Mouse (Mus musculus): ENCODE measurements around the gene Zmiz2. TPM values are rescaled to one million over a fixed set of nuclear protein-coding genes. Genes with fewer than 3 reads are reported as not detected.
"Not testable (repeated sequence)": the region's sequence is repeated elsewhere in the genome, so short reads cannot be mapped to it uniquely, and the experiment has no call there.

Zmiz2 gene
- polyA plus RNA-seq, 1 experiment from 2014 or later, result 3.4 TPM

DNA sequence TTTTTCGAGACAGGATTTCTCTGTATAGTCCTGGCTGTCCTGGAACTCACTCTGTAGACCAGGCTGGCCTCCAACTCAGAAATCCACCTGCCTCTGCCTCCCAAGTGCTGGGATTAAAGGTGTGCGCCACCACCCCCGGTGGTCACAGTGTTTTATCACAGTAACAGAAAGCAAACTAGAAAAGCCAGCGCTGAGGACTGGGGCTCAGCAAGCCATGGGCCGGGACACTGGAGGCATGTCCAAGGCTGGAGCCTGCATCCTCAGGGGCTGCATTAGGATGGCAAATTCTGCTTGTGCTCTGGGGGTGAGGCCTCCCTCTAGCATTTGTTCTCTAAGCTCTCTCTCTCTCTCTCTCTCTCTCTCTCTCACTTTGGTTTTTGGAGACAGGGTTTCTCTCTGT, 21.9 kb downstream of the Zmiz2 start:
- not testable (repeated sequence) for H3K27me3 ChIP-seq (ENCODE audit: insufficient read depth, low read length); DNase-seq; H3K9me3 ChIP-seq (ENCODE audit: low read length); ATAC-seq; H3K9ac ChIP-seq (replicated peaks); H3K36me3 ChIP-seq (replicated peaks; ENCODE audit: insufficient read depth, low read length); H3K27ac ChIP-seq (ENCODE audit: low read depth); H3K4me3 ChIP-seq (ENCODE audit: low read depth, low read length); H3K4me2 ChIP-seq (ENCODE audit: low read depth, low read length)
- 0 out of 2 replicates have a peak, but pooled peaks have one; percentile 1 for TF ChIP-seq CTCF (IDR thresholded peaks at IDR 0.05; ENCODE audit: low read depth)
- peaks cover 12% of the 10 kb centered on the region; the same call in 1 of the 2 replicates for H3K4me1 ChIP-seq (ENCODE audit: insufficient read depth)
- WGBS (ENCODE audit: insufficient replicate concordance), result 77% methylated on average over 5 of the region's 5 CpGs

- no peak for TF ChIP-seq EP300 (IDR thresholded peaks at IDR 0.05; ENCODE audit: low read depth)
- peak; percentile 85 for TF ChIP-seq CTCF (IDR thresholded peaks at IDR 0.05; ENCODE audit: low read depth)
- 6% methylated on average over 5 of the region's 5 CpGs for WGBS (ENCODE audit: insufficient replicate concordance)
Measured at GRCm38 (mm10) chr11:6411684-6412083, 22.8 kb downstream of the Zmiz2 start.

DNA sequence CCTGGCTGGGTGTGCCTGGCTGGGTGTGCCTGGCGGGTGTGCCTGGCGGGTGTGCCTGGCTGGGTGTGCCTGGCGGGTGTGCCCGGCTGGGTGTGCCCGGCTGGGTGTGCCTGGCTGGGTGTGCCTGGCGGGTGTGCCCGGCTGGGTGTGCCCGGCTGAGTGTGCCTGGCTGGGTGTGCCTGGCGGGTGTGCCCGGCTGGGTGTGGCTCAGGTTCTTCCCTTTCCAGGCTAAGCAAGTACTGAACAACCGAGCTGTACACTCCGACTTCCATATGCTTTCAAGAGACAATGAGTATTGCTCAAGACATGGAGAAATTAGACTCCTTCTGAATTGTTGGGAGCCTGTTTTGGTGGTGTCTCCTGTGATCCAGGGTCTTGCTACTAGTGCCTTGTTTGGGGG, 24.4 kb downstream of the Zmiz2 start:
- H3K4me2 ChIP-seq (ENCODE audit: low read depth, low read length), result no peak overlapping the region
- no peak overlapping the region for H3K4me3 ChIP-seq (ENCODE audit: low read depth, low read length)
- H3K27ac ChIP-seq (ENCODE audit: low read depth), result peak overlapping the region; percentile 71
- ATAC-seq (no peak), DNase-seq (no peak)
- TF ChIP-seq EP300 (IDR thresholded peaks at IDR 0.05; ENCODE audit: low read depth) (no peak), CTCF (IDR thresholded peaks at IDR 0.05; ENCODE audit: low read depth) (no peak)
- no peaks in the 10 kb centered on the region for H3K27me3 ChIP-seq (ENCODE audit: insufficient read depth, low read length)
- 87% methylated on average over 9 of the region's 12 CpGs for WGBS (ENCODE audit: insufficient replicate concordance)
- peaks cover 9% of the 10 kb centered on the region for H3K36me3 ChIP-seq (replicated peaks; ENCODE audit: insufficient read depth, low read length)
- H3K9me3 ChIP-seq (ENCODE audit: low read length), result peaks cover 4% of the 10 kb centered on the region
- H3K4me1 ChIP-seq (ENCODE audit: insufficient read depth), result peaks cover 25% of the 10 kb centered on the region
- no peak overlapping the region for H3K9ac ChIP-seq (replicated peaks)

More at GRCm38 (mm10) chr11:6411684-6412083, 22.8 kb downstream of the Zmiz2 start:
- Histone ChIP-seq H3K4me2 (ENCODE audit: low read depth, low read length) (no peak overlapping the region), H3K27ac (ENCODE audit: low read depth) (no peak overlapping the region), H3K36me3 (replicated peaks; ENCODE audit: insufficient read depth, low read length) (no peaks in the 10 kb centered on the region), H3K9me3 (ENCODE audit: low read length) (peaks cover 4% of the 10 kb centered on the region), H3K9ac (replicated peaks) (no peak overlapping the region), H3K4me1 (ENCODE audit: insufficient read depth) (peaks cover 13% of the 10 kb centered on the region), H3K27me3 (ENCODE audit: insufficient read depth, low read length) (no peaks in the 10 kb centered on the region), H3K4me3 (ENCODE audit: low read depth, low read length) (no peak overlapping the region)
- ATAC-seq, result no peak
- DNase-seq, result peak; percentile 82

DNA sequence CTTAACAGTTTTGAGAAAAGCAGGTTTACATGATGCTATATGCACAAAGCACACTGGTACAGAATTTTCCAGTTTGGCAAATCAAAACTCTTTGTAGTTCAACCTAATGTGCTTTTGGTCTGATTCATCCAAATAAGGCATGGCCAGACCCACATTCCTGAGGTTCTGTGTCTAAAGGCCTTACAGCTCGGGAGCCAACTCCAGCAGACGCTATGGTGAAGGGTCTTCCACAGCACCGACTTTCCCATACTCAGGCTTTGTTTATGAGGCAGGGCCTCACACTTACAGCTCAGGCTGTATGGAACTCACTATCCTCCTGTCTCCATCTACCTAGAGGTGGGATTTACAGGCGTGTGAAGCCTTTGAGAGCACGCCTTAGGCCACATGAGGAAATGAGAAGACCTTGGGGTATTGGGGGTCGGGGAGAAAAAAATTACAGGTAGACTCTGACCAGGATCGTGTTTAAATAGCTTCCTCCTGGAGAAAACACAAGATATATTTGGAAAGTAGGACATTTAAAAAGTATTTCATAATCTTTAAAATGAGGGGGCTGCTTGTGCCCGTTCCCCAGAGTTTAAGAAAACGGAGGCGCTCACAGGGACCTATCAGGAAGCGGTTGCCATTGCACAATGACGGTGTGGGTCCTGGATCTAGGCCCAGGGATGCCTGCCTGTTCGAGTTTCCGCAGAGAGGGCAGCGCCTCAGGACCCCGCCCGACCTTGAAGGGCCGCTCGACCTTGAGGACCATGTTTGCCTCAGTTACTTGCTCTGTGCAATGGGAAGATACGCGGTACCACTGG, 26.1 kb downstream of the Zmiz2 start, which contains the start of gene Ppia:
Gene Ppia (plus strand): TSS at position 693 of the 800 bp plus-strand sequence.
- Histone ChIP-seq H3K27ac (ENCODE audit: low read depth) (peak within 1 kb of the TSS; percentile 99), H3K27me3 (ENCODE audit: insufficient read depth, low read length) (no peaks in the 10 kb centered on the region), H3K4me2 (ENCODE audit: low read depth, low read length) (peak within 1 kb of the TSS; percentile 97), H3K4me3 (ENCODE audit: low read depth, low read length) (peak within 1 kb of the TSS; percentile 92), H3K36me3 (replicated peaks; ENCODE audit: insufficient read depth, low read length) (peaks cover 20% of the 10 kb centered on the region), H3K4me1 (ENCODE audit: insufficient read depth) (peaks cover 25% of the 10 kb centered on the region), H3K9ac (replicated peaks) (peak within 1 kb of the TSS; percentile 94), H3K9me3 (ENCODE audit: low read length) (peaks cover 4% of the 10 kb centered on the region)
- peak; percentile 59 for ATAC-seq
- DNase-seq, result no peak
- TF ChIP-seq EP300 (IDR thresholded peaks at IDR 0.05; ENCODE audit: low read depth) (no peak), CTCF (IDR thresholded peaks at IDR 0.05; ENCODE audit: low read depth) (no peak)
- 9% methylated on average over 21 of the region's 21 CpGs for WGBS (ENCODE audit: insufficient replicate concordance)

GRCm38 (mm10) chr11:6415551-6416404, 26.9 kb downstream of the Zmiz2 start:
- TF ChIP-seq EP300 (IDR thresholded peaks at IDR 0.05; ENCODE audit: low read depth) (no peak), CTCF (IDR thresholded peaks at IDR 0.05; ENCODE audit: low read depth) (no peak)
- Histone ChIP-seq H3K36me3 (replicated peaks; ENCODE audit: insufficient read depth, low read length) (peaks cover 28% of the 10 kb centered on the region), H3K27ac (ENCODE audit: low read depth) (peak overlapping the region; percentile 99), H3K4me1 (ENCODE audit: insufficient read depth) (peaks cover 25% of the 10 kb centered on the region), H3K27me3 (ENCODE audit: insufficient read depth, low read length) (no peaks in the 10 kb centered on the region), H3K4me3 (ENCODE audit: low read depth, low read length) (peak overlapping the region; percentile 92), H3K9me3 (ENCODE audit: low read length) (peaks cover 4% of the 10 kb centered on the region), H3K4me2 (ENCODE audit: low read depth, low read length) (peak overlapping the region; percentile 97), H3K9ac (replicated peaks) (peak overlapping the region; percentile 94)
- peak; percentile 90 for ATAC-seq
- peak; percentile 98 for DNase-seq
- 2% methylated on average over 71 of the region's 102 CpGs for WGBS (ENCODE audit: insufficient replicate concordance)
